ENCODE assay signal across 8 mouse cellular contexts in the genomic region with DNA sequence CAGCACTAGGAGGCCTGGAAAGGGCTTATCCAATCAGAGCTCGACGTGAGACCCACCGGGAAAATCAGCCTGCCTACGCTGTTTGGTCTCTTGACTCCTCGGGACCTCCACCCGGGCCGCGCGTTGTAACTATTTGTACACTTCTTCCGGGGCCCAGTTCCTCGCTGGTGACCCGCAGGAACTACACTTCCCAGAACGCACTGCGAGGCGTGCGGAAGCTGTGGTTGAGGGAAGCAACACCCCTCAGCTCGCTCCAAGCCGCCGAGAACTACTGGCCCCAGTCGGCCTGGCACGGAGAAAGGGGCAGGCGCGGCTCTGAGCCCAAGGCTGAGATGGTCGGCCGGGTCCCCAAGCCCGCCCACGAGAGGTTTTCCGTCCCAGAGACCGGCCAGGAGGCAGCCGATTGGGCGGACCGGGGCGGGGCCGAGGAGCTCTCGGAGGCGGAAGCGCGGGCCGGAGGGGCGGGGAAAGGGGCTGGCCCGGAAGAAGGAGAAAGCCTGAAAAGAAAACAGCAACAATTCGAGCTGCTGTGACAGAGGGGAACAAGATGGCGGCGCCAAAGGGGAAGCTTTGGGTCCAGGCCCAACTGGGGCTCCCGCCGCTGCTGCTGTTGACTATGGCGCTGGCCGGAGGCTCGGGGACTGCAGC. TPM values are rescaled to one million over a fixed set of nuclear protein-coding genes. Genes with fewer than 3 reads are reported as not detected.
DNase-seq lines count a peak whose midpoint lies in the region; ATAC-seq and TF ChIP-seq lines count a peak whose summit lies in the region.

Tmem59 (plus strand) TSS at position 218 of the 648 bp plus-strand sequence.

- peak; percentile 90 for ATAC-seq in heart, embryonic 11.5 days (replicated peaks; ENCODE audit: insufficient number of reproducible peaks, low FRiP score, low TSS enrichment)
- ATAC-seq in kidney, embryonic 16.5 days (ENCODE audit: low FRiP score, low TSS enrichment): peak; percentile 97

- no peaks in the 10 kb centered on the region for H3K9me3 ChIP-seq in erythroblast, embryonic 14.5 days (ENCODE audit: control insufficient read depth, low read length)
- no peaks in the 10 kb centered on the region for H3K9me3 ChIP-seq in heart, embryonic 11.5 days (replicated peaks; ENCODE audit: control insufficient read depth, low read length)
- no peaks in the 10 kb centered on the region for H3K9me3 ChIP-seq in kidney, embryonic 16.5 days (ENCODE audit: low read length)

- peak within 1 kb of the TSS; percentile 86 for H3K4me2 ChIP-seq in heart, embryonic 11.5 days
- H3K4me2 ChIP-seq in kidney, embryonic 16.5 days (replicated peaks; ENCODE audit: low read depth, low read length): peak within 1 kb of the TSS; percentile 60
- H3K4me2 ChIP-seq in myocyte (ENCODE audit: low read depth): peak within 1 kb of the TSS; percentile 91

- H3K79me2 ChIP-seq in C2C12 (ENCODE audit: control insufficient read depth, insufficient read depth) (peaks cover 58% of the 10 kb centered on the region), myocyte (ENCODE audit: control insufficient read depth, insufficient read depth) (peaks cover 48% of the 10 kb centered on the region)
- H3K79me2 ChIP-seq in liver, adult 2 months (ENCODE audit: control insufficient read depth, insufficient read depth, low read length): peaks cover 19% of the 10 kb centered on the region; the same call in 1 of the 2 replicates

- H3K36me3 ChIP-seq in C2C12 (ENCODE audit: control insufficient read depth, insufficient read depth): peaks cover 8% of the 10 kb centered on the region
- H3K36me3 ChIP-seq in erythroblast, embryonic 14.5 days (ENCODE audit: control insufficient read depth): peaks cover 38% of the 10 kb centered on the region
- peaks cover 8% of the 10 kb centered on the region for H3K36me3 ChIP-seq in heart, embryonic 11.5 days (ENCODE audit: control insufficient read depth, insufficient read depth, low read length)
- no peaks in the 10 kb centered on the region; the same call in 1 of the 2 replicates for H3K36me3 ChIP-seq in kidney, embryonic 16.5 days (ENCODE audit: insufficient read depth, low read length)
- H3K36me3 ChIP-seq in liver, adult 2 months (ENCODE audit: control insufficient read depth, insufficient read depth, low read length): peaks cover 12% of the 10 kb centered on the region
- H3K36me3 ChIP-seq in myocyte (ENCODE audit: control insufficient read depth, insufficient read depth): peaks cover 16% of the 10 kb centered on the region
- peaks cover 4% of the 10 kb centered on the region; the same call in 1 of the 2 replicates for H3K36me3 ChIP-seq in splenic B cell, adult 2 months (ENCODE audit: control insufficient read depth, insufficient read depth, low read length, poor library complexity, severe bottlenecking)

- peaks cover 34% of the 10 kb centered on the region for H3K79me3 ChIP-seq in C2C12 (ENCODE audit: low read depth)

- H3ac ChIP-seq in C2C12 (ENCODE audit: control insufficient read depth, insufficient read length, low read depth) (peak within 1 kb of the TSS; percentile 97), myocyte (ENCODE audit: control insufficient read depth, insufficient read length) (peak within 1 kb of the TSS; percentile 75)

- peak; percentile 35; the same call in 1 of the 2 replicates for TF ChIP-seq POLR2A in brain, embryonic 14.5 days (IDR thresholded peaks at IDR 0.05; ENCODE audit: borderline replicate concordance, extremely low read depth, insufficient read depth, insufficient read length, poor library complexity, severe bottlenecking)
- TF ChIP-seq POLR2A in liver, adult 2 months (IDR thresholded peaks at IDR 0.05; ENCODE audit: extremely low read depth, insufficient read depth, low read length): peak; percentile 77
- TF ChIP-seq POLR2A in myocyte (IDR thresholded peaks at IDR 0.05; ENCODE audit: insufficient read length, low read depth): peak; percentile 52

- H3K27ac ChIP-seq in heart, embryonic 11.5 days (ENCODE audit: low read depth, low read length): peak within 1 kb of the TSS; percentile 99
- peak within 1 kb of the TSS; percentile 99 for H3K27ac ChIP-seq in kidney, embryonic 16.5 days (ENCODE audit: low read length)
- peak within 1 kb of the TSS; percentile 86 for H3K27ac ChIP-seq in liver, adult 2 months (replicated peaks; ENCODE audit: insufficient read depth, low read depth, low read length)

- DNase-seq in brain, embryonic 14.5 days (ENCODE audit: low read depth): peak; percentile 98
- peak; percentile 93 for DNase-seq in liver, adult 2 months (ENCODE audit: extremely low read depth, low read depth, low spot score)
- DNase-seq in splenic B cell, adult 2 months (ENCODE audit: low read depth, low spot score): peak; percentile 95

- H3K9ac ChIP-seq in heart, embryonic 11.5 days (ENCODE audit: low read depth, low read length): peak within 1 kb of the TSS; percentile 94
- H3K9ac ChIP-seq in kidney, embryonic 16.5 days (replicated peaks; ENCODE audit: low read length): peak within 1 kb of the TSS; percentile 77
- peak within 1 kb of the TSS; percentile 92 for H3K9ac ChIP-seq in liver, adult 2 months (ENCODE audit: low read depth, low read length)

- under 1% methylated on average over 48 of the region's 49 CpGs for WGBS in heart, embryonic 11.5 days (ENCODE audit: insufficient replicate concordance)
- WGBS in kidney, embryonic 16.5 days: under 1% methylated on average over 48 of the region's 49 CpGs
- under 1% methylated on average over 48 of the region's 49 CpGs for WGBS in liver, adult 2 months

- H3K4me1 ChIP-seq in erythroblast, embryonic 14.5 days (ENCODE audit: control insufficient read depth): peaks cover 60% of the 10 kb centered on the region
- peaks cover 6% of the 10 kb centered on the region for H3K4me1 ChIP-seq in heart, embryonic 11.5 days (ENCODE audit: control insufficient read depth, insufficient read depth, low read length)
- H3K4me1 ChIP-seq in kidney, embryonic 16.5 days (ENCODE audit: insufficient read depth, low read length): peaks cover 26% of the 10 kb centered on the region
- H3K4me1 ChIP-seq in liver, adult 2 months (ENCODE audit: control insufficient read depth, insufficient read depth, low read length): peaks cover 13% of the 10 kb centered on the region

- TF ChIP-seq CTCF in C2C12 (IDR thresholded peaks at IDR 0.05; ENCODE audit: control insufficient read depth, insufficient read depth, insufficient read length): no peak
- no peak for TF ChIP-seq CTCF in brain, embryonic 14.5 days (IDR thresholded peaks at IDR 0.05; ENCODE audit: borderline replicate concordance, extremely low read depth, insufficient read depth, insufficient read length)
- TF ChIP-seq CTCF in liver, adult 2 months (IDR thresholded peaks at IDR 0.05; ENCODE audit: low read depth, low read length): no peak

- no peaks in the 10 kb centered on the region for H3K27me3 ChIP-seq in C2C12 (ENCODE audit: control insufficient read depth, insufficient read depth, insufficient read length)
- no peaks in the 10 kb centered on the region for H3K27me3 ChIP-seq in erythroblast, embryonic 14.5 days (ENCODE audit: control insufficient read depth)
- H3K27me3 ChIP-seq in heart, embryonic 11.5 days (ENCODE audit: control insufficient read depth, insufficient read depth, low read length): no peaks in the 10 kb centered on the region
- H3K27me3 ChIP-seq in kidney, embryonic 16.5 days (ENCODE audit: insufficient read depth, low read length): no peaks in the 10 kb centered on the region
- H3K27me3 ChIP-seq in liver, adult 2 months (ENCODE audit: control insufficient read depth, insufficient read depth, low read length): no peaks in the 10 kb centered on the region
- H3K27me3 ChIP-seq in myocyte (ENCODE audit: control insufficient read depth, insufficient read depth, insufficient read length): no peaks in the 10 kb centered on the region
- no peaks in the 10 kb centered on the region for H3K27me3 ChIP-seq in splenic B cell, adult 2 months (ENCODE audit: control insufficient read depth, insufficient read depth, low read length, poor library complexity, severe bottlenecking)

- H3K4me3 ChIP-seq in C2C12 (ENCODE audit: insufficient read depth, poor library complexity, severe bottlenecking): peak within 1 kb of the TSS; percentile 83
- H3K4me3 ChIP-seq in erythroblast, embryonic 14.5 days (replicated peaks): peak within 1 kb of the TSS; percentile 79
- peak within 1 kb of the TSS; percentile 97 for H3K4me3 ChIP-seq in heart, embryonic 11.5 days (ENCODE audit: low read depth, low read length)
- H3K4me3 ChIP-seq in kidney, embryonic 16.5 days (ENCODE audit: low read length): peak within 1 kb of the TSS; percentile 70
- peak within 1 kb of the TSS; percentile 84 for H3K4me3 ChIP-seq in liver, adult 2 months (ENCODE audit: insufficient read depth, low read depth, low read length)
- peak within 1 kb of the TSS; percentile 94 for H3K4me3 ChIP-seq in myocyte

TF ChIP-seq in C2C12, 6 proteins besides CTCF, POLR2A, EP300 and RAD21:
- TF ChIP-seq MYOG (IDR thresholded peaks at IDR 0.05; ENCODE audit: control insufficient read depth, extremely low read depth, insufficient read length) (no peak), MYOD1 (IDR thresholded peaks at IDR 0.05; ENCODE audit: control insufficient read depth, insufficient read length, low read depth) (no peak), USF1 (IDR thresholded peaks at IDR 0.05; ENCODE audit: low read depth) (no peak), MAX (IDR thresholded peaks at IDR 0.05) (no peak), CEBPB (IDR thresholded peaks at IDR 0.05; ENCODE audit: low read depth) (no peak), FOSL1 (IDR thresholded peaks at IDR 0.05; ENCODE audit: insufficient read depth, low read length, poor library complexity, severe bottlenecking) (no peak)

TF ChIP-seq in myocyte, 11 proteins besides CTCF, POLR2A, EP300 and RAD21 (continues in another document):
- TF ChIP-seq MYOG (IDR thresholded peaks at IDR 0.05; ENCODE audit: control insufficient read depth in 1 of 3, insufficient read depth in 1 of 3, insufficient read length in 2 of 3, low read depth in 2 of 3) (no peak), REST (IDR thresholded peaks at IDR 0.05; ENCODE audit: insufficient read depth, insufficient read length) (no peak), E2F4 (IDR thresholded peaks at IDR 0.05; ENCODE audit: insufficient read depth) (no peak), USF1 (IDR thresholded peaks at IDR 0.05; ENCODE audit: low read depth) (no peak), POLR2AphosphoS2 (IDR thresholded peaks at IDR 0.05; ENCODE audit: insufficient read length, low read depth) (peak; percentile 44), TCF12 (IDR thresholded peaks at IDR 0.05; ENCODE audit: insufficient read depth, poor library complexity, severe bottlenecking) (no peak), SRF (IDR thresholded peaks at IDR 0.05; ENCODE audit: control insufficient read depth, insufficient read length, low read depth) (peak; percentile 26)

RNA-seq across cellular contexts. Expression of gene Tmem59, which starts in this region (rescaled TPM):
- polyA plus RNA-seq in C2C12 (2012; fragmentation: generic; extraction: Trizol): 142 TPM
- polyA plus RNA-seq in brain, embryonic 14.5 days (2012; rRNA removed): 183 and 194 TPM in 2 replicates
- polyA plus RNA-seq in erythroblast, embryonic 14.5 days (2012): 10.0 and 10.7 TPM in 2 replicates
- 302 and 326 TPM in 2 replicates for polyA plus RNA-seq in heart, embryonic 11.5 days (2014; fragmentation: Nextera tagmentation; extraction: Ambion mirVana)
- polyA plus RNA-seq in kidney, embryonic 16.5 days (2015; fragmentation: Nextera tagmentation; extraction: Ambion mirVana): 523 and 557 TPM in 2 replicates
- total RNA-seq in liver, adult 2 months (2014; rRNA removed): 287 and 344 TPM in 2 replicates
- 348 and 393 TPM in 2 replicates for polyA plus RNA-seq in liver, adult 2 months (2012; rRNA removed)
- polyA plus RNA-seq in myocyte (2012; fragmentation: generic; extraction: Trizol): 174 TPM

Comparison
In these comparisons a context has a peak if more than half of its experiments do, and no peak if none do; other contexts are left out.
1. Peak in every context shown above with its lines: DNase-seq, ATAC-seq, H3K4me3 ChIP-seq and H3K27ac ChIP-seq.
2. RNA of gene Tmem59 (polyA plus RNA-seq): 523 to 557 TPM in kidney, embryonic 16.5 days, 348 to 393 TPM in liver, adult 2 months, 302 to 326 TPM in heart, embryonic 11.5 days, 183 to 194 TPM in brain, embryonic 14.5 days, 174 TPM in myocyte (single experiment) and 142 TPM in C2C12 (single experiment); 10.0 to 10.7 TPM in erythroblast, embryonic 14.5 days; every median in the first group is over 10 times any median in the second.